Mouse (Mus musculus): ENCODE results near the gene Zmym3. TPM values are rescaled to one million over a fixed set of nuclear protein-coding genes. Genes with fewer than 3 reads are reported as not detected.
A peak's percentile ranks its signal among the peaks of the same experiment; 100 is the strongest.

Gene Zmym3
- 23.9 and 26.8 TPM in 2 replicates for polyA plus RNA-seq (2015; fragmentation: Nextera tagmentation; extraction: Ambion mirVana)

DNA sequence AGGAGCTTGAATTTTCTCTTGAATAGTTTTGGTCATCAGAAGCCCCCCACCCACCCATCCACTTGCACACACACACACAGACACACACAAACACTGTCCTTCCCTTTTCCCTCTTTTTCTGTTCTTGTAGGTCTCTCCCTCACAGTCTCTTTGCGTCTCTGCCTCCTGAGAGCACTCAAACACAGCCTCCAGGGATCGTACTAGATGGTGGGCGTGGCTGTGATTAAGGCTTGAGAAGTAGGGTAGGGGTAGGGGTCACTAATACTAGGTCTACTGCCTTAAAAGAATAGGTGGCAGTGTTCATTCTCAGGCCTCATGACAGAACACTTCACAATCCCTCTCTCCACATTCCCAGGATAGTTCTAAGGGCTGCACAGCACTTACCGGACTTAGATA is at the start of gene Zmym3:
TSS of gene Zmym3 (minus strand) at position 150 of the 396 bp plus-strand sequence.
- no peak for DNase-seq (ENCODE audit: low spot score)

DNA sequence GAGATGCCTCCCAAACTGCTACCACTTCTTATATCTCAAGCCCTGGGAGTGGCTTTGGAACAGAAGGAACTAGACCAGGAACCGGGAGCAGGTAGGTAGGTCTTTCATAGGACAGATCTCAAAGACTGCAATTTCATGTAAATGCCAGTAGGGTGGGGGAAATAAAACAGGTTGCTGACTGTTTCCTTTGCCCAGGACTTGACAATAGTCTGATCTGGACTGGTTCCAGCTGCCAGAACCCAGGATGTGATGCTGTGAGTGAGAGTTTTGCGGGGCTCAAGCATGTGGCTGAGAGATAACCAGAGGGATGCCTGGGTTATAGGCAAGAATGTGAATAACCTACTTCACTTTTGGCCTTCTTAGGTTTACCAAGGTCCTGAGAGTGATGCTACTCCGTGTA is 30.9 kb upstream of the Zmym3 start:
- DNase-seq (ENCODE audit: low spot score) = no peak

DNA sequence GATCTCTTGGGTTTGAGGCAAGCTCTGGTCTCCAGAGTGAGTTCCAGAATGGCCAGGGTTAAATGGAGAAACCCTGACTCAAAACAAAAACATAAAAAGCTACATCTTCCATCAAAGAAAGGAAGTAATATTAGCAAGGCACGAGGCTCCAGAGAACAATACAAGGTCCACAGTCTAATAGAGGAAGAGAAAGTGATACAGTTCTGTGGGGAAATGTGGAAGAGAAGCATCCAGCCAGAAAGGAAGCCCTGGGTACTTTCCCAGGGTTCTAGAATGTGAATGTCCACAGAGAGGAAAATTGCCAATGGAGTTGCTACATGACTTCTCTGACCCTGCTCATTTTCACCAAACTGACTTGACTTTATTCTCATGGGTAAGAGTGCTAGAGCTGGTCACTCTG is 30.5 kb upstream of the Zmym3 start:
- no peak for DNase-seq (ENCODE audit: low spot score)

DNA sequence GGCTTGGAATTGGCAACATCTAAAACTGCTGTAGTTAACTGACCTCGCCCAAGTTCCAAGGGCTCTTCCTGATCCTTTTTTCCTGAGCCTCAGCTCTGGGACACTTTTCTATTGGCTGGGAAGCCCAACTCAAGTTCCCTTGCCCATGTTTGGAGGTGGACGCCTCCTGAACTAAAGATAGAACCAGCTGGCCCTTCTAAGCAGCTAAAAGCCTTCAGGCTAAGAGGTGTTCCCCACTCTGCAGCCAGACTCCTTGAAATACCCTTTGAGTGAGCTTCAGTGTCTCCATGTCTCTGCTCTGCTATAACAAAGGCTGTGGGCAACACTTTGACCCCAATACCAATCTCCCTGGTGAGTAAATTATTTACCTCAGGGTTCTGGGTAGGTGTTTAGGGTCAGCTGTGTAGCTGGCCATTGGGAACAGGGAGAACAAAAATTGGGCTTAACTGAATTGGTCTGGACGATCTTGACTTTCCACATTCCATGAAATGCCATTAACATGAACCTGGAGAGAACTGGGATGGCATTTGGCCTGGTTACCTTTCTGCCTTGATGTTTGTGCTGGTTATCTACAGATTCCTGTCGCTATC is 28.3 kb upstream of the Zmym3 start, which contains the start of gene Itgb1bp2:
TSS of gene Itgb1bp2 (plus strand) at position 203 of the 590 bp plus-strand sequence.
- no peak for DNase-seq (ENCODE audit: low spot score)

DNA sequence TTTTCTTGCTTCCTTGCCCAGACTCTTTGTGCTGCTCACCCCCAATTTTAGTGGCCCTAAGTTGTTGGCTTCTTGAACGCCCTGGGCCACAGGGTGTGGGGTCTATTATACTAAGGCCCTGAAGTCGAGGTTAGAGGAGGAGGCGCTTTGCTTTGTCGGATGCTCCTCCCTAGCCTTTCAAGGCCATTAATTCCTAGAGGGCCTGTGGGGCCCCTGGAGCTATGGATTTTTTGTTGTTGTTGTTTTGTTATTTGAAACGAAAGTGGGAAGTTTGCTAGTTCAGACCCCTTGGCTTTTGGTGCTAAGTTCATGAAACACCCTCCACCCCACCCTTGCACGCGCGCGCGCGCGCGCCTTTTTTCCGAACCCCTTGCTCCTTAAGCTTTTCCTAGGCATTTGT is 9.3 kb upstream of the Zmym3 start:
- no peak for DNase-seq (ENCODE audit: low spot score)

DNA sequence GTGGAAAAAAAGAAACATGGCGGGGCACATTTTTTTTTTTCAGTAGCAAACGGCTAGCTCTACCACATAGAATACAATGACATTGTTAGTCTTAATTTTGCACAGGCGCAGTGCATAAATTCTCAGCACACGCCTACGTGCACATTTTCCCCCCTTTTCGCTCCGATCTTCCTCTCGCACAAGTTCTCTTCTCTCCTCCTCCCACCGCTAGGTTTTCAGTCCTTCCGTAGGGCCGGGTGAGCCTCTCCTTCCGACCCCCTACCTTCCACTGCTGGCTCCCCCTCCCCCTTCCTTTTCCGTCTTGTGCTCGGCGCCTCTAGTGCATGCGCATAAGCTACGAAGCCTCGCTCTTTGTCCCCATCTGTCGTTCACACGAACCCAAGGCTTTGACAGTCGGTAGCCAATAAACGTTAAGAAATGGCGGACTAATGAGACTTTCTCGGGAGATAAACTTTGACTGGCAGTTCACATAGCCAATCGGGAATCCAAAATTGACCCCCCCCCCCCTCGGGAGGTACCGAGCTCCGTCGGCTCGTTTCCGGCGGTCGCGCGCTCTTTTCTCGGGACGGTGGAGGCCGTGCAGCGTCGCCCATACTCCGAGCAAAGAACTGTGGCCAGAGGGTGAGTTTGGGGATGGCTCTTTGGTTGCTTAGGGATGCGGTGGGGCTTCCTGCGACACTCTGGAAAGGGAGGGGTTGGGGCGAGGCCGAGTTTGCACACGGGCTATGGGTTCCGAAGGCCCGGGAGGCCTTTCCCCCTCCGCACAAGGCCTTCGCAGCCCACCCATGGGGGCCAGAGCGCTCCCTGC is 8.7 kb upstream of the Zmym3 start, which contains the start of gene Nono:
TSS of gene Nono (plus strand) at position 177 of the 808 bp plus-strand sequence.
- peak; percentile 94 for DNase-seq (ENCODE audit: low spot score)

DNA sequence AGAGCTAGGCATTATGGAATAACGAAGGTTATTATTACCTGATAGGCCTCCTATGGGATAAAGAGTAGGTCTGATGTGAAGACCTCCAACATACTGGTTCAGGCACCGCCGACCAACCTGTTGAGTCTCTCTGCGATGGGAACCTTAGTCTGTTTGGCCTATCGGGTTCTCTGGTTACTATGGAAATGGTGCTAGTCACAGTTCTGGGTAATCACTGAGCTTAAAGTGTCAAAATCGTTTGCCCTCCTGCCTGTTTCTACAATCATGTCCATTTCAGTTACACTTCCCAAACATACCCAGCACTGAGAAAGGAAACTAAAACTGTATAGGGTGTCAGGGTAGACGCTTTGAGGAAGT is 8.1 kb upstream of the Zmym3 start:
- no peak for DNase-seq (ENCODE audit: low spot score)

DNA sequence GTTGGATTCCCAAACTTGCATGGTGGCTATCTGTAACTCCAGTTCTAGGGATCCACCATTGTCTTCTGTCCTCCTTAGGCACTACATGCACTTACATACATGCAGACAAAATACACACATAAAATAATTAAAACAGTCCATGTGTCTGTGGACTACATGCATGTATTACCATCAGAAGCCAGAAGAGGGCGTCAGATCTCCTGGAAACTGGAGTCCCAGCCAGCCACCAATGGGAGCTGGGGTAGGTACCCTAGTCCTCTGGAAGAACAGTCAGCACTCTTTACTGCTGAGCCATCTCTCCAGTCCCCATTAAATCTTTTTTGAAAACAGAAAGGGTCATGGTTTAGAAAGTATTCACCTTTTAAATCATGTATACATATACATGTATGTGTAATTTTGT is 7.1 kb upstream of the Zmym3 start:
- DNase-seq (ENCODE audit: low spot score) = peak; percentile 21

DNA sequence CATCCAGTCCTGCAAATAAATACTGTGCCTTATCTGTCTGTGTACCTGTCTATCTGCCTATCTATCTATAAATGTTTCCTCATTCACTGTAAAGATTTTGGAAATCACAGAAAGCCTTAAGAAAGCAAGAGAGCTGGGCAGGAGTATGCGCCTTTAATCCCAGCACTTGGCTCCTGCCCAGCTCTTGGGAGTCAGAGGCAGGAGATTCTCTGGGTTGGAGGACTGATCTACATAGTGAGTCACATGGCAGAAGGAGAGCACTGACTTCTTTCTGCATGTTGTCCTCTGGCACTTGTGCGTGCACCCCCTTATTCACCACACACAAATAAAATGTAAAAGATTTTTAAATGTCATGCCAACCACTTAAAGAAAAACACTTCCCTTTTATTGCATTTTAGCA is 2.8 kb upstream of the Zmym3 start:
- no peak for DNase-seq (ENCODE audit: low spot score)

DNA sequence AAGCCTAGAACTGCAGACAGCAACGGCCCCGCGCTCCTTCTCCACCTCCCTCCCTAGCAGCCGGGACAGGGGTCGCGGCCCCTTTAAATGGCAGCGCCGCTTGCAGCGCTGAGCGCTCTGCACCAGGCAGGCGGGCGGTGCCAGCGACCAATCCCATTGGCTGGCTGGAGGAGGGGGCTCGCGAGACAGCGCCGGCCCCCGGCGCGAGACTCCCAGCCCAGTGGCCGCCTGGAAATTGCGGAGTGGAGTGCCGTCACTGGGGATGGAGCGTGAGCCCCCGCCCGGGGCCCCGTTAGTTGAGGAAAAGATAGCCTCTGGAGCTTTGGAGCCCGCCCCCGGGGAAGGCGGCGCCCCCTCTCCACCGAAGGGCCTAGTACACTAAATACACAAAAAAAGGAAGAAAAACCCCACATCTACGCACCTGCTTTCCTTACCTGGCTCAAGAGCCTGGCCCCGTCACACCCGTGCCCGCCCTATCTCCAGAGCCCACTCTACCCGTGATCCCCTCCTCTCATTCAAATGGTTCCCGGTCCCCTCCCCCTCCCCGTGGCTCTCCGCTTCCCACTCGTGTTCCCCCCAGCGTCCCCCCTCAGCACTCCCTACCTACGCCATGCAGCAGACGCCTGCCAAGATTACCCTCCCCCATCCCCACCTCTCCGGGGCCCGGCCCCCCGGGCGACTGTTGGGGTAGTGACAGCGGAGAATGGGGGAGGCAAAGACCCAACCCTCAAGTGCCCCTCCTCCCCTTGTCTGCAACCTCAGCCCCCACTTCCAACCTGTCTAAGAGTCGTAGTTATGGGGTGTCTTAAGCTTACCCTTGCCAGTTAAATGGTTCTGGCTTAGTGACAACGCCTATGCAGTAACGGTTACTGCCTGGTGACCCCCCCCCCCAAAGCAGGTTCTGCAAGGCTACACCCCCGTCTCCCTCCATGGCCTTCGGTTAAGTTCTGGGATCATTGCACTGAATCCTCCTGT is 637 bp downstream of the Zmym3 start:
- peak; percentile 87 for DNase-seq (ENCODE audit: low spot score)

DNA sequence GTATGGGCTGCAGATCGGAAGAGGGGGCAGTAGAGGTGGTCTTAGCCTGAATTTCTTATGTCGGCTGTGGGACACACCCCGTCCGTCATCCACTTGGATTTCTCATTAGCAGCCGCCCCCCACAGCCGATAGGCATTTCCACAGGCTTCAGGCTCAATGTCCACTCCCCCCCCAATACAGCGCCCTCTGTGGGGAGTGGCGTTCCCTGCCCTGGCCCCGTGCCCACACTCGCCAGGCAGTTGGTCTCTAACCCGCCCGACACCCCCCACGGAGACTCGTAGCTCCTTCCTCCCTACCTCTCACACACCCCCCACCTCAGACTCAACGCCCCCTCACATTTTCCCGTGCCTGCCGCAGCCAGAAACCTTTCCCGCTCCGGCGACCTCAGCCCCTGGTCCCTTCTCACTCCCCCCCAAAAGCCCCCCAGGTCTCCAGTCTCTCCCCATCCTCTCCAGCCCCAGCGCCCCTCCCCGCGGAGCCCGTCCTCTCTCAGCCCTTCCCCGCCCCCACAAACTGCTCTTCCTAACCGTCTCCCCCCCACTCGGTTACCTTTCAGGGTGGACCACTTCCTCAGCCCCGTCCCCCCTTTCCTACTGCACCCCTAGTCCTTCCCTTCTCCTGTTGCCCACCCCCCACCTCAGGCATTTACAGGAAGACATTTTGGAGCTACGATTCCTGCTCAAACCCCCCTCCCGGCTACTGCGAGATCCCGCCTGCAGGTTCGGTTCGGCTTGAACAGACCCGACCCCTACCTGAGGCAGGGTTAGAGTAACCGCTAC is 1.5 kb downstream of the Zmym3 start:
- peak; percentile 8 for DNase-seq (ENCODE audit: low spot score)

DNA sequence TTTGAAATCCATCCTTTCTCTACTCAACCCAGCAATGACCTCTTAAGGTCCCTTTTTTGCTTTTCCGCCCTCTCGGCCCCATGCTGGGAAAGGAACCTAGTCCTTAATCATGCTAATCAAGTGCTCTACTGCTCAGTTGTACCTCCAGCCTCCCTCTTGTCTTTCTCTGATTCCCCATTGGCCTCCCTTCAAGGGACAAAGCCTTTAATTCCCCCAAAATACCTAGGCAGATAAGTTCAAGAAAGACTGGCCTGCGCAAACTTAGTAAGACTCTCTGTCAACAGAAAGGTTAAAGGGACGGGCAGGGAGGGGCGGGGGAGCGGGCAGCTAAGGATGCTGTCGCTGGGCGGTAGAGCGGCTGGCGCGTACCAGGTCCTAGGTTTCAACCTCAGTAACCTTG is 24.2 kb downstream of the Zmym3 start:
- DNase-seq (ENCODE audit: low spot score) = no peak

DNA sequence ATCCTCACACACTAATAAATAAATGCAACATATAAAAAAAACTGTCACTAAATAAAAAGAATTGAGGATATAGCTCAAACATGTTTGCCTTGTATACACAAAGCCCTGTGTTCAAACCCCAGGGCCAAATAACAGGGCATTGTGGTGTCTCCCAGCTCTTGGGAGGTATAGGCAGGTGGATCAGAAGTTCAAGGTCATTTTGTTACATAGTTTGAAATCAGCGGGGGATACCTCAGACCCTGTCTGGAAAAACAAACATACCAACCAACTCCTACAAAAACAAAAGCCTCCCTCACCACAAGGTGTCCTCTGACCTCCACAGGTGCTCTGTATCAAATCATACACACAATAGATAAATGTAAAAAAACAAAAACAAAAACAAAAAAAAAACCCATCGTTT is 26.3 kb downstream of the Zmym3 start:
- no peak for DNase-seq (ENCODE audit: low spot score)

DNA sequence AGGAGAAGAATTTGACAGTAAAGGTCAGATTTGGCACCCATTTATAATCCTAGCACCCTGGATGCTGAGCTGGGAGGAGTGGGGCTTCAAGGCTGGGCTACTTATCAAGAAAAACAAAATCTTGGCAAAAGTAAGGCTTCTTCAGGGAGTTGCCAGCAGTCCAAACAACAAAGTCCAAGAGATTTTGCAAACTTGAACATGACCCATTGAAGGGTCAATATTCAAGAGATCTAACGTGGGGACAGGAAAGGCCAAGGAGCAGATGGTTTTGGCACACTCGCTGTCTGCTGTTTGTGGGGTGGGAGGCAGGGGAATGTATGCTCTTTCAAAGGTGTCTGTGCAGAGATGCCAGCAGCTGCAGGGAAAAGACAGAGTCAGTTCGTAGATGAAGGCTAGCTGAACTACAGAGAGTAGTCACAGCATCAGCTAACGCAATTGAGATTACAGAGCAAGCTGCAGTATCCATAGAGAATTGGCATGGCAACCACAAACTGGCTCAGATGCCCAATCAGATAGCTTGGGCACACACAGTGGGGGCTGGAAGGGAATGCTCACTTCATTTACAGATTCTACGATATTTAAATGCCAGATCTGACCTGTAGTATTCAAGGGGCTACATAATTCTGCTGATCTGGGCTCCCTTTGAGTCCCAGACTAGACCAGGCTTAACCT is 31.6 kb downstream of the Zmym3 start:
- DNase-seq (ENCODE audit: low spot score) = no peak

DNA sequence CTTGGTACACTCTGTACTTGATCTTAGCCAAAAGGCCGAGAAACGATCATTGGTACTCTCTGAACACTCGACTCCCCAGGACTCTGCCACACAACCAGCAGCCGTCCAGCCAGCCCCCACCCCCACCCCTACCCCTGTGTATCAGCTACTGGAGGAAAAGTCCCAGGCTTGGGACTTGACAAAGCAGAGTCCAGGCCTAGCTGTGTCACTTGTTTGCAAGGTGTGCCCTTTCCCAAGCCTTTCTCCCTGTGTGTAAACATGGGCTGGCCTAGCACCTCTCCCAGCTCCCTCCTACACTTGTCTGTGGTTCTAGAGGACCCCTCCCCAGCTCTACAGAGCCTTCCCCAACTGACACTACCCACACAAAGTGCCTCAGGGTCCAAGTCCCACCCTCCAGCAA is 34.4 kb downstream of the Zmym3 start:
- DNase-seq (ENCODE audit: low spot score) = no peak

DNA sequence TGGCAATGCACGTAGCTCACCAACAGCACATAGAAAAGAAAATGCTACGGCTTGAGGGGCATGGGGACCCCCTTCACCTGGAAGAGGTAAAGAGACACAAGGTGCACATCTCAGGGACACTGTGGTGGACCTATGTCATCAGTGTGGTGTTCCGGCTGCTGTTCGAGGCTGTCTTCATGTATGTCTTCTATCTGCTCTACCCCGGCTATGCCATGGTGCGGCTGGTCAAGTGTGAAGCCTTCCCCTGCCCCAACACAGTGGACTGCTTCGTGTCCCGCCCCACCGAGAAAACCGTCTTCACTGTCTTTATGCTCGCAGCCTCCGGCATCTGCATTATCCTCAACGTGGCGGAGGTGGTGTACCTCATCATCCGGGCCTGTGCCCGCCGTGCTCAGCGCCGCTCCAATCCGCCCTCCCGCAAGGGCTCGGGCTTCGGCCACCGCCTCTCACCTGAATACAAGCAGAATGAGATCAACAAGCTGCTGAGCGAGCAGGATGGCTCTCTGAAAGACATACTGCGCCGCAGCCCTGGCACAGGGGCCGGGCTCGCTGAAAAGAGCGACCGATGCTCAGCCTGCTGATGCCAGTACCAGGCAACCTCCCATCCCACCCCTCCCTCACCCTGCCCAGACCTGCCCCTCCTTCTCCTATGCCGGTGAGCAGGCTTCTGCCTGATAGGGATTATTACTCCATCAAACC is 36.1 kb downstream of the Zmym3 start:
- no peak for DNase-seq (ENCODE audit: low spot score)

DNA sequence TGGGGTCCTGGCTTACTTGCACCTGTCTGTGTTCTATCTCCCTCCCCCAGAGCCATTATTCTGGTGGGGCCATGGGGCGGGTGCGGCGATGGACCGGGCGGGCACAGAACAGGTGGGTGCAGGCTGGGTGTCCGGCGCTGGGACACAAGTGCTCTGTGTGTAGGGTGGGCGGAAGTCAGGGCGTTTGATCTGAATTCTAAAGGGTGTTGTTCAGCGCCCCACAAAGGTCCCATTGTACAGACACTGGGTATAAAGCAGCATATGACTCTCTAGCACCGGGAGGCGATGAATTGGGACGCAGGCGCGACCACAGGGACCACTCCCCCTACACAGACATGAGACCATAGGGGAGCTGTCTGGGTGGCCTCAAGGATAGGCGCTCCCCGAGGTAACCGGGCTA is 37.2 kb downstream of the Zmym3 start:
- DNase-seq (ENCODE audit: low spot score) = no peak

DNA sequence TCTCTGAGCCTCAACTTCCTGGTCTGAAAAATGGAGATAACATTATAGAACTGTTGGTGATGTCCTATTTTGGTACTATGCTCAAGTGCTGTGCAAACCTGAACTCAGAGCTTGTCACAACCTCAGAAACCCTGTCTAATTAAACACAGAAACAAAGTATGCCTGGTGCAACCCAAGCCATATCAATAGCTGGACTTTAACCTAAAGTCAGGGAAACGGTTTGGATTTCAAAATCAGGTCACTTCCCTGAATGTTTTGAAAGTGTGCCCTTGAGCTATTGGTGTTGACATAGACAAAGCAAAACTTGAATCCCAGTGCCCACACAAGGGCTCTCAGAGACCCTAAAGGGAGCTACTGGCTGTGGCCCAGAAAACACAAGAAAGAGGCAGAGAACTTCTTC is 40.9 kb downstream of the Zmym3 start:
- DNase-seq (ENCODE audit: low spot score) = no peak

DNA sequence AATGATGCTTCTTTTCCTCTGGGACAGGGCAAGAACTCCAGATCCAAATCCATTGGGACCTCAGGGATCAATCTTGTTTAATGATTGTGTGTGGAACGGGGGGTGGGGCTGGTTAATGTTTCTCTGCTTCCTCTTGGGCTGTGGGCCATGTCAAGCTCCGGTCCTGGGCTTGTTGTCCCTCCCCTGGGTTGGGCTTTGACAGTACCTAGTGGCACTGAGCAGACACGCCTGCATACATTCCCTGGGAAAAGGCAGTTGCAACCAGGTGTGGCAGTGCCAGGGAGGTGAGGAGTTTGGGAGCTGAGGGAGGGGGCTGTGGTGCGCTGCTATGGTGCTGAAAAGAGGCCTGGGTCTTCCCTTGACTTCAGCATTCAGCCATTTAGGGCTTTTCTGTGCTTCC is 43.6 kb downstream of the Zmym3 start:
- DNase-seq (ENCODE audit: low spot score) = no peak
